Comparison of ENCODE assay signal across 15 mouse cellular contexts in genomic region chr8:79372084-79372483, GRCm38 (mm10). TPM values are rescaled to one million over a fixed set of nuclear protein-coding genes. Genes with fewer than 3 reads are reported as not detected.
A peak's percentile ranks its signal among the peaks of the same experiment; 100 is the strongest.
DNase-seq lines count a peak whose midpoint lies in the region; ATAC-seq and TF ChIP-seq lines count a peak whose summit lies in the region.
"Had no signal": no experiment of that assay in that cellular context is flagged by ENCODE, and none has a peak within 500 bp of the region (broad histone marks: within the 10 kb centered on the region; RNA-seq: fewer than 3 reads in every experiment).

No protein-coding gene starts in this region.

- no peak for DNase-seq in hindbrain, embryonic 11.5 days (ENCODE audit: low spot score)
- DNase-seq in liver, postnatal 0 days: no peak
- DNase-seq in liver, embryonic 11.5 days (ENCODE audit: low spot score): no peak
- no peak for DNase-seq in Muller cell, postnatal 12 days (ENCODE audit: inconsistent ontology term)
- DNase-seq: forebrain, postnatal 0 days; retina, postnatal 1 day; thymus, adult 2 months had no signal

- no peak overlapping the region for H3K9ac ChIP-seq in hindbrain, embryonic 13.5 days
- no peak overlapping the region for H3K9ac ChIP-seq in hindbrain, embryonic 11.5 days (ENCODE audit: low read depth, low read length)
- H3K9ac ChIP-seq in liver, postnatal 0 days (replicated peaks): no peak overlapping the region
- H3K9ac ChIP-seq in liver, embryonic 11.5 days (ENCODE audit: low read depth, low read length): no peak overlapping the region
- no peak overlapping the region for H3K9ac ChIP-seq in intestine, embryonic 15.5 days
- no peak overlapping the region for H3K9ac ChIP-seq in forebrain, embryonic 16.5 days (replicated peaks; ENCODE audit: low read depth, low read length)
- H3K9ac ChIP-seq: forebrain, postnatal 0 days; kidney, embryonic 15.5 days; lung, embryonic 15.5 days; midbrain, embryonic 15.5 days had no signal

- H3K27me3 ChIP-seq in hindbrain, embryonic 13.5 days: no peaks in the 10 kb centered on the region
- H3K27me3 ChIP-seq in hindbrain, embryonic 11.5 days (ENCODE audit: control insufficient read depth, insufficient read depth, low read length): no peaks in the 10 kb centered on the region
- H3K27me3 ChIP-seq in liver, postnatal 0 days (ENCODE audit: insufficient read depth, low read length): no peaks in the 10 kb centered on the region
- H3K27me3 ChIP-seq in liver, embryonic 11.5 days (replicated peaks; ENCODE audit: control insufficient read depth, insufficient read depth, low read length): no peaks in the 10 kb centered on the region
- no peaks in the 10 kb centered on the region for H3K27me3 ChIP-seq in intestine, embryonic 15.5 days (replicated peaks)
- no peaks in the 10 kb centered on the region for H3K27me3 ChIP-seq in forebrain, embryonic 16.5 days (replicated peaks; ENCODE audit: control insufficient read depth, insufficient read depth, low read length)
- H3K27me3 ChIP-seq: kidney, embryonic 15.5 days; lung, embryonic 15.5 days; midbrain, embryonic 15.5 days had no signal

- no peak overlapping the region for H3K4me3 ChIP-seq in hindbrain, embryonic 13.5 days
- H3K4me3 ChIP-seq in hindbrain, embryonic 11.5 days (ENCODE audit: low read depth, low read length): no peak overlapping the region
- no peak overlapping the region for H3K4me3 ChIP-seq in liver, postnatal 0 days (ENCODE audit: low read depth, low read length)
- H3K4me3 ChIP-seq in liver, embryonic 11.5 days (ENCODE audit: low read depth, low read length): no peak overlapping the region
- H3K4me3 ChIP-seq in intestine, embryonic 15.5 days (replicated peaks): peak overlapping the region; percentile 21
- no peak overlapping the region for H3K4me3 ChIP-seq in forebrain, embryonic 16.5 days (replicated peaks; ENCODE audit: low read length)
- H3K4me3 ChIP-seq: erythroblast, embryonic 14.5 days; kidney, embryonic 15.5 days; layer of hippocampus, adult 2 months; lung, embryonic 15.5 days; midbrain, embryonic 15.5 days had no signal

- no peak overlapping the region for H3K27ac ChIP-seq in hindbrain, embryonic 13.5 days
- H3K27ac ChIP-seq in hindbrain, embryonic 11.5 days (ENCODE audit: low read depth, low read length): no peak overlapping the region
- H3K27ac ChIP-seq in liver, postnatal 0 days (ENCODE audit: low read depth): peak overlapping the region; percentile 26; the same call in 1 of the 2 replicates
- no peak overlapping the region for H3K27ac ChIP-seq in liver, embryonic 11.5 days (ENCODE audit: low read depth, low read length)
- peak overlapping the region; percentile 52 for H3K27ac ChIP-seq in intestine, embryonic 15.5 days
- no peak overlapping the region for H3K27ac ChIP-seq in forebrain, embryonic 16.5 days (ENCODE audit: low read length)
- H3K27ac ChIP-seq: kidney, embryonic 15.5 days; layer of hippocampus, adult 2 months; lung, embryonic 15.5 days; midbrain, embryonic 15.5 days had no signal

- 80% methylated on average over 9 of the region's 9 CpGs for WGBS in hindbrain, embryonic 13.5 days
- WGBS in hindbrain, embryonic 11.5 days: 93% methylated on average over 9 of the region's 9 CpGs
- 66% methylated on average over 9 of the region's 9 CpGs for WGBS in liver, postnatal 0 days (ENCODE audit: insufficient replicate concordance)
- WGBS in liver, embryonic 11.5 days: 90% methylated on average over 9 of the region's 9 CpGs
- WGBS in intestine, embryonic 15.5 days: 57% methylated on average over 9 of the region's 9 CpGs
- whole genome bisulfite sequencing in forebrain, embryonic 16.5 days: 55% methylated on average over 9 of the region's 9 CpGs

- H3K4me2 ChIP-seq in hindbrain, embryonic 13.5 days: no peak overlapping the region
- H3K4me2 ChIP-seq in hindbrain, embryonic 11.5 days (replicated peaks; ENCODE audit: low read depth, low read length): no peak overlapping the region
- peak overlapping the region; percentile 56; the same call in 1 of the 2 replicates for H3K4me2 ChIP-seq in liver, postnatal 0 days (ENCODE audit: low read depth, low read length)
- no peak overlapping the region for H3K4me2 ChIP-seq in liver, embryonic 11.5 days
- H3K4me2 ChIP-seq in intestine, embryonic 15.5 days (replicated peaks): peak overlapping the region; percentile 56
- no peak overlapping the region for H3K4me2 ChIP-seq in forebrain, embryonic 16.5 days (ENCODE audit: low read length)
- H3K4me2 ChIP-seq: kidney, embryonic 15.5 days; lung, embryonic 15.5 days; midbrain, embryonic 15.5 days had no signal

- H3K4me1 ChIP-seq in hindbrain, embryonic 13.5 days (replicated peaks): peaks cover 44% of the 10 kb centered on the region
- no peaks in the 10 kb centered on the region for H3K4me1 ChIP-seq in hindbrain, embryonic 11.5 days (replicated peaks; ENCODE audit: control insufficient read depth, insufficient read depth, low read length)
- peaks cover 55% of the 10 kb centered on the region for H3K4me1 ChIP-seq in liver, postnatal 0 days (ENCODE audit: insufficient read depth)
- H3K4me1 ChIP-seq in liver, embryonic 11.5 days (replicated peaks; ENCODE audit: control insufficient read depth, insufficient read depth, low read length): peaks cover 32% of the 10 kb centered on the region
- peaks cover 31% of the 10 kb centered on the region for H3K4me1 ChIP-seq in intestine, embryonic 15.5 days (replicated peaks)
- H3K4me1 ChIP-seq in forebrain, embryonic 16.5 days (replicated peaks; ENCODE audit: control insufficient read depth, insufficient read depth, low read length): peaks cover 32% of the 10 kb centered on the region

- no peak for TF ChIP-seq EP300 in liver, postnatal 0 days (IDR thresholded peaks at IDR 0.05; ENCODE audit: low read depth)

- no peak for TF ChIP-seq CTCF in liver, postnatal 0 days (IDR thresholded peaks at IDR 0.05; ENCODE audit: low read depth)

- 0 out of 2 replicates have a peak, but pooled peaks have one; percentile 15 for ATAC-seq in hindbrain, embryonic 13.5 days (ENCODE audit: low FRiP score)
- ATAC-seq in hindbrain, embryonic 11.5 days (ENCODE audit: low FRiP score): no peak
- no peak for ATAC-seq in liver, postnatal 0 days
- no peak for ATAC-seq in liver, embryonic 11.5 days (replicated peaks; ENCODE audit: low FRiP score)
- 0 out of 2 replicates have a peak, but pooled peaks have one; percentile 13 for ATAC-seq in intestine, embryonic 15.5 days
- no peak for ATAC-seq in forebrain, embryonic 16.5 days
- ATAC-seq: forebrain, postnatal 0 days had no signal

- peaks cover 43% of the 10 kb centered on the region for H3K36me3 ChIP-seq in hindbrain, embryonic 13.5 days
- H3K36me3 ChIP-seq in hindbrain, embryonic 11.5 days (ENCODE audit: control insufficient read depth, insufficient read depth, low read length): peaks cover 5% of the 10 kb centered on the region; the same call in 1 of the 2 replicates
- H3K36me3 ChIP-seq in liver, postnatal 0 days (replicated peaks; ENCODE audit: insufficient read depth, low read length): peaks cover 12% of the 10 kb centered on the region; the same call in 1 of the 2 replicates
- peaks cover 3% of the 10 kb centered on the region; the same call in 1 of the 2 replicates for H3K36me3 ChIP-seq in liver, embryonic 11.5 days (ENCODE audit: control insufficient read depth, insufficient read depth, low read length)
- 0 out of 2 replicates have a peak, but pooled peaks cover 5% of the 10 kb centered on the region for H3K36me3 ChIP-seq in intestine, embryonic 15.5 days
- H3K36me3 ChIP-seq in forebrain, embryonic 16.5 days (ENCODE audit: control insufficient read depth, insufficient read depth): peaks cover 7% of the 10 kb centered on the region

- no peaks in the 10 kb centered on the region for H3K9me3 ChIP-seq in hindbrain, embryonic 13.5 days
- H3K9me3 ChIP-seq in hindbrain, embryonic 11.5 days (ENCODE audit: control insufficient read depth, low read length): no peaks in the 10 kb centered on the region
- H3K9me3 ChIP-seq in liver, postnatal 0 days (ENCODE audit: low read length): no peaks in the 10 kb centered on the region
- H3K9me3 ChIP-seq in liver, embryonic 11.5 days (ENCODE audit: control insufficient read depth, low read length): no peaks in the 10 kb centered on the region
- no peaks in the 10 kb centered on the region for H3K9me3 ChIP-seq in intestine, embryonic 15.5 days
- H3K9me3 ChIP-seq in forebrain, embryonic 16.5 days (ENCODE audit: control insufficient read depth, low read length): no peaks in the 10 kb centered on the region
- H3K9me3 ChIP-seq: kidney, embryonic 15.5 days; lung, embryonic 15.5 days; midbrain, embryonic 15.5 days had no signal

RNA-seq across cellular contexts. Expression of gene Smad1, which starts 27.2 kb away (rescaled TPM):
- polyA plus RNA-seq in hindbrain, embryonic 13.5 days (2015; fragmentation: Nextera tagmentation; extraction: Ambion mirVana): 64.2 and 65.6 TPM in 2 replicates
- 62.6 and 73.4 TPM in 2 replicates for polyA plus RNA-seq in hindbrain, embryonic 11.5 days (2014; fragmentation: Nextera tagmentation; extraction: Ambion mirVana)
- 8.0 and 9.6 TPM in 2 replicates for polyA plus RNA-seq in liver, postnatal 0 days (2015; fragmentation: Nextera tagmentation; extraction: Ambion mirVana)
- polyA plus RNA-seq in liver, embryonic 11.5 days (2014; fragmentation: Nextera tagmentation; extraction: Ambion mirVana): 18.5 TPM in 2 replicates
- 37.6 and 39.9 TPM in 2 replicates for polyA plus RNA-seq in intestine, embryonic 15.5 days (2015; fragmentation: Nextera tagmentation; extraction: Ambion mirVana)
- 65.6 and 65.8 TPM in 2 replicates for polyA plus RNA-seq in forebrain, embryonic 16.5 days (2015; fragmentation: Nextera tagmentation; extraction: Ambion mirVana)

Comparison
In these comparisons a context has a peak if more than half of its experiments do, and no peak if none do; other contexts are left out.
1. ATAC-seq: peak in hindbrain, embryonic 13.5 days (single experiment) and intestine, embryonic 15.5 days (single experiment); none in hindbrain, embryonic 11.5 days (single experiment), liver, postnatal 0 days (single experiment), liver, embryonic 11.5 days (single experiment) and forebrain, embryonic 16.5 days (single experiment).
2. H3K27ac ChIP-seq: peak in liver, postnatal 0 days (single experiment) and intestine, embryonic 15.5 days (single experiment); none in hindbrain, embryonic 13.5 days (single experiment), hindbrain, embryonic 11.5 days (single experiment), liver, embryonic 11.5 days (single experiment) and forebrain, embryonic 16.5 days (single experiment).
3. H3K4me2 ChIP-seq: peak in liver, postnatal 0 days (single experiment) and intestine, embryonic 15.5 days (single experiment); none in hindbrain, embryonic 13.5 days (single experiment), hindbrain, embryonic 11.5 days (single experiment), liver, embryonic 11.5 days (single experiment) and forebrain, embryonic 16.5 days (single experiment).